8 mouse cellular contexts compared by ENCODE assay signal in the genomic region with DNA sequence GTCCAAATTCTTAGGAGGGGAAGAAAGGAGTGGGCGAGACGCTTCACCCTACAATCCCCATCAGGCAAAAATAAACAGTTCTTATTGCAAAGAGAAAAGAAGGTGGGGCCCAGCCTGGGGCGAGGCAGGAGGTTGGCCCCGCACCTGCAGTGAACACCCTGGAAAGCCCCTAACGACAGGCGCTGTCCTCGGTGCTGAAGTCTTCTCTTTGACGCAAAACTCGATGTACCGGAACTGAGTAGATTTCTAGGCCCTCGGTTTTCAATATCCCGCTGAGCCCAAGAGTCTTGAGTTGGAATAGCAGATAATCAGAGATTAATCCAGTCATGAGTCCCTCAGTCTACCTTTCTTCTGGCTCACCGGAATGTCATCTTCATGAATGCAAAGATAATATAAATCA. TPM values are rescaled to one million over a fixed set of nuclear protein-coding genes. Genes with fewer than 3 reads are reported as not detected.
DNase-seq lines count a peak whose midpoint lies in the region; ATAC-seq and TF ChIP-seq lines count a peak whose summit lies in the region.

No protein-coding gene starts in this region.

- H3K9me3 ChIP-seq in limb, embryonic 10.5 days (replicated peaks) = no peaks in the 10 kb centered on the region

- peak; percentile 43 for DNase-seq in gastrocnemius, adult 2 months
- DNase-seq in gastrocnemius, adult 8-10 months (ENCODE audit: low spot score in 2 of 2) = no peak
- peak; percentile 85 for DNase-seq in forelimb bud, embryonic 11.5 days (ENCODE audit: low read depth, low spot score)
- peak; percentile 91 for DNase-seq in limb, embryonic 10.5 days (ENCODE audit: low spot score)
- DNase-seq in testis, postnatal 14 days (ENCODE audit: low spot score) = peak; percentile 75
- DNase-seq in layer of hippocampus, adult 9-10 months (ENCODE audit: low spot score) = no peak

- H3K27ac ChIP-seq in gastrocnemius, adult 2 months = no peak overlapping the region
- H3K27ac ChIP-seq in limb, embryonic 10.5 days = no peak overlapping the region

- no peak overlapping the region for H3K4me3 ChIP-seq in gastrocnemius, adult 2 months
- no peak overlapping the region for H3K4me3 ChIP-seq in limb, embryonic 10.5 days

- peaks cover 36% of the 10 kb centered on the region for H3K4me1 ChIP-seq in limb, embryonic 10.5 days

- H3K36me3 ChIP-seq in limb, embryonic 10.5 days = no peaks in the 10 kb centered on the region

- intact Hi-C loops in gastrocnemius, adult 2 months (cut with DNase I) = loop anchor here (5.0 kb wide), 1 partner anchor 332 kb away; no protein-coding TSS in a partner anchor

- no peak for TF ChIP-seq CTCF in gastrocnemius, adult 2 months (IDR thresholded peaks at IDR 0.05)

- ATAC-seq in activated CD4-positive, CD25-positive, alpha-beta regulatory T cell, adult 4 months = peak; percentile 51
- 0 out of 2 replicates have a peak, but pooled peaks have one; percentile 55 for ATAC-seq in monocyte, adult 5-6 weeks (replicated peaks; ENCODE audit: insufficient number of reproducible peaks, low FRiP score, low TSS enrichment, poor library complexity, severe bottlenecking)

- peaks cover 63% of the 10 kb centered on the region for H3K27me3 ChIP-seq in limb, embryonic 10.5 days (ENCODE audit: low read depth, poor library complexity, severe bottlenecking)

- WGBS in limb, embryonic 10.5 days = under 1% methylated on average over 13 of the region's 13 CpGs

RNA-seq across cellular contexts. Expression of a gene that starts 6.6 kb away (rescaled TPM):
- total RNA-seq in gastrocnemius, adult 2 months (2021) = 1 to 10 TPM; 1.2 to 2.9 TPM
- 1 to 10 TPM in 1 of 4 experiments, under 1 TPM in 3; 0.13 to 1.7 (median 0.44) TPM for total RNA-seq in gastrocnemius, adult 8-10 months (2022)
- polyA plus RNA-seq in activated CD4-positive, CD25-positive, alpha-beta regulatory T cell, adult 4 months (2017; shearing (Covaris generic)) = under 1 TPM in 1 of 2 experiments, not detected in 1; 0.21 TPM
- 0.30 and 0.40 TPM in 2 replicates for polyA plus RNA-seq in limb, embryonic 10.5 days (2016; fragmentation: Nextera tagmentation; extraction: Ambion mirVana)
- 0.38 to 1.6 TPM in 2 of 3 replicates, not detected in the other for total RNA-seq in monocyte, adult 5-6 weeks (2017)

RNA-seq across cellular contexts. Expression of a gene that starts 50.9 kb away (rescaled TPM):
- not detected for total RNA-seq in gastrocnemius, adult 2 months (2021)
- not detected for total RNA-seq in gastrocnemius, adult 8-10 months (2022)
- polyA plus RNA-seq in activated CD4-positive, CD25-positive, alpha-beta regulatory T cell, adult 4 months (2017; shearing (Covaris generic)) = not detected
- 0.19 and 0.59 TPM in 2 replicates for polyA plus RNA-seq in limb, embryonic 10.5 days (2016; fragmentation: Nextera tagmentation; extraction: Ambion mirVana)
- not detected in 3 replicates for total RNA-seq in monocyte, adult 5-6 weeks (2017)

Comparison
In these comparisons a context has a peak if more than half of its experiments do, and no peak if none do; other contexts are left out.
1. DNase-seq: peak in gastrocnemius, adult 2 months (single experiment), forelimb bud, embryonic 11.5 days (single experiment), limb, embryonic 10.5 days (single experiment) and testis, postnatal 14 days (single experiment); none in gastrocnemius, adult 8-10 months (0 of 2) and layer of hippocampus, adult 9-10 months (single experiment).